Mouse (Mus musculus): Measurements from ENCODE around the gene Fut2.

Fut2 gene

DNA sequence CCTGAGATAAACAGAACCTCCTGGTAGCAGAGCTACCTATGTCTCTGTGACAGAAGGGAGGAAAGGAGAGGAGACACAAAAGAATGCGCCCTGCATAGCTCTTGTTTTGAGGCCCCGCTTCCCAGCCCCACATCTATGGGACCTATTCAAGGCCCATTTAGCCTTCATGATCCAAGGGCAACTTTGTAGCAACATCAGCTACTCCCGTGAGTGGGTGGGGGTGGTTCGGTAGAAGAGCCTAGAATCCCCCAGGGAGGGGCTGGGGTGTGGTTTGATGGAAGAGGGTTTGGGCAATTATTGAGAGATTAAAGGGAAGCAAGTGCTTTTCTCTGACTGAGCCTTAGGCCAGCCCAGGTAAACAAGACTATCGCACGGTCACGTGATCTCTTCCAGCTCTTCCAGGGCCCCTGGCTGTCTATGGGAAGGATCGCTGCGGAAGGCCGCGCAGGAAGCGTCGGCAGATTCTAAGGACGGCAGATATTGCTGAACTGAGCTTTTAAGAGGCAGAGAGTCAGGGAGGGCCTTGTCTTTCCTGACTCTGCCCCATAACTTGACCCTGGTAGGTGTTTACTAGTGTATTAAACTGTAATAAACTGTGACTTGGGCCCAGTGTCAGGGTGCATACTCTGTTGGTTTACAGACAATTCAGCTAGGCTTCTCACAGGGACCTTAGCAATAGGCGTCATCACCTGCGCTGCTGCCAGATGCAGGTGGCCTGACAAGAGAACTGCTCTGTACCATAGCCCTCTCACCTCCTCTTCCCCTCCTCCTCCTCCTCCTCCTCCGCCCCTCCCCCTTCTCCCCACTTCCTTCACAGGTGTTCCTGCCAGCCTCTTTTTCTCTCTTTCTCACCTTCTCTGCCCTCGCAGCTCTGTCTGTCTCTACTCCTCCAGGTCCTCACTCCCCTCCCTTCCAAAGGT is 67.0 kb downstream of the Fut2 start:
- DNase-seq = no peak

Measured in cerebellum, adult 18-20 months (tissue).